In the genomic region with DNA sequence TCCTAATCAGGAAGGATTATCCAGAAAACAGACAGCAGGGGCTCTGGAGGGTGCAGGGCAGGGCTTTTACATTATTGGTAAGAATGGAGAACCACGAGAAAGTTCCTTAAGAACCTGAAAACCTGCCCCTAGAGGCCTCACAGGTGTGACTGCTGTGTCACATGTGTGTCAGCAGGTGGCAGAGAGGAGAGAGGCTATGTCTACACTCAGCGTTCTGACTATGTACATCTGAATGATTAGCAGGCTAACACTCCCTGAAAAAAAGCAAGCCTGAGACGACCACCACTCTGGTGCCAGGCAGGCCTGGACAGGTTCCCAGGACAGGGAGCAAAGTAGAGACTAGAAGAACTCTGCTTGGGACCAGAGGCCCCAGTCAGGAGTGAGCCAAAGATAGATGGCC, we compare ENCODE assay signal across 13 mouse cellular contexts. TPM values are rescaled to one million over a fixed set of nuclear protein-coding genes. Genes with fewer than 3 reads are reported as not detected.
A peak's percentile ranks its signal among the peaks of the same experiment; 100 is the strongest.
DNase-seq lines count a peak whose midpoint lies in the region; ATAC-seq and TF ChIP-seq lines count a peak whose summit lies in the region.
"Had no signal": no experiment of that assay in that cellular context is flagged by ENCODE, and none has a peak within 500 bp of the region (broad histone marks: within the 10 kb centered on the region; RNA-seq: fewer than 3 reads in every experiment).

No protein-coding gene starts in this region.

- TF ChIP-seq CTCF in ES-Bruce4 (IDR thresholded peaks at IDR 0.05; ENCODE audit: low read depth, low read length), result peak; percentile 27
- TF ChIP-seq CTCF in stomach, postnatal 0 days (IDR thresholded peaks at IDR 0.05; ENCODE audit: low read depth), result peak; percentile 77

- no peaks in the 10 kb centered on the region for H3K27me3 ChIP-seq in intestine, embryonic 14.5 days (replicated peaks; ENCODE audit: control insufficient read depth, insufficient read depth, low read length)
- H3K27me3 ChIP-seq in intestine, embryonic 15.5 days (replicated peaks), result no peaks in the 10 kb centered on the region
- H3K27me3 ChIP-seq in ES-Bruce4 (ENCODE audit: control insufficient read depth, insufficient read depth, low read length, poor library complexity, severe bottlenecking), result no peaks in the 10 kb centered on the region
- H3K27me3 ChIP-seq in stomach, postnatal 0 days (ENCODE audit: control insufficient read depth, insufficient read depth, low read length), result no peaks in the 10 kb centered on the region
- no peaks in the 10 kb centered on the region for H3K27me3 ChIP-seq in hindbrain, embryonic 11.5 days (ENCODE audit: control insufficient read depth, insufficient read depth, low read length)
- H3K27me3 ChIP-seq: midbrain, embryonic 12.5 days had no signal

- H3K36me3 ChIP-seq in intestine, embryonic 14.5 days (ENCODE audit: control insufficient read depth, insufficient read depth, low read length), result no peaks in the 10 kb centered on the region
- no peaks in the 10 kb centered on the region for H3K36me3 ChIP-seq in intestine, embryonic 15.5 days
- no peaks in the 10 kb centered on the region for H3K36me3 ChIP-seq in ES-Bruce4 (ENCODE audit: control insufficient read depth, insufficient read depth, low read length, poor library complexity, severe bottlenecking)
- H3K36me3 ChIP-seq in stomach, postnatal 0 days (ENCODE audit: control insufficient read depth, insufficient read depth, low read length), result no peaks in the 10 kb centered on the region
- H3K36me3 ChIP-seq in hindbrain, embryonic 11.5 days (ENCODE audit: control insufficient read depth, insufficient read depth, low read length), result no peaks in the 10 kb centered on the region
- H3K36me3 ChIP-seq: midbrain, embryonic 12.5 days had no signal

- H3K9me3 ChIP-seq in intestine, embryonic 14.5 days (ENCODE audit: control insufficient read depth, low read length), result no peaks in the 10 kb centered on the region
- no peaks in the 10 kb centered on the region for H3K9me3 ChIP-seq in intestine, embryonic 15.5 days
- H3K9me3 ChIP-seq in ES-Bruce4 (replicated peaks; ENCODE audit: control insufficient read depth, insufficient read depth, low read length, poor library complexity, severe bottlenecking), result no peaks in the 10 kb centered on the region
- no peaks in the 10 kb centered on the region for H3K9me3 ChIP-seq in stomach, postnatal 0 days (ENCODE audit: control insufficient read depth, low read length)
- no peaks in the 10 kb centered on the region for H3K9me3 ChIP-seq in hindbrain, embryonic 11.5 days (ENCODE audit: control insufficient read depth, low read length)
- H3K9me3 ChIP-seq: midbrain, embryonic 12.5 days had no signal

- TF ChIP-seq EP300 in ES-Bruce4 (IDR thresholded peaks at IDR 0.05; ENCODE audit: insufficient read depth, low read depth, low read length), result no peak
- no peak for TF ChIP-seq EP300 in stomach, postnatal 0 days (optimal IDR thresholded peaks at IDR 0.05)

- no peak overlapping the region for H3K9ac ChIP-seq in intestine, embryonic 14.5 days (ENCODE audit: low read length)
- H3K9ac ChIP-seq in intestine, embryonic 15.5 days, result no peak overlapping the region
- no peak overlapping the region for H3K9ac ChIP-seq in ES-Bruce4 (ENCODE audit: low read depth, poor library complexity, severe bottlenecking)
- H3K9ac ChIP-seq in stomach, postnatal 0 days (ENCODE audit: low read length), result no peak overlapping the region
- H3K9ac ChIP-seq in hindbrain, embryonic 11.5 days (ENCODE audit: low read depth, low read length), result no peak overlapping the region
- H3K9ac ChIP-seq: midbrain, embryonic 12.5 days had no signal

- no peaks in the 10 kb centered on the region for H3K4me1 ChIP-seq in intestine, embryonic 14.5 days (replicated peaks; ENCODE audit: control insufficient read depth, insufficient read depth, low read length)
- no peaks in the 10 kb centered on the region for H3K4me1 ChIP-seq in intestine, embryonic 15.5 days (replicated peaks)
- H3K4me1 ChIP-seq in ES-Bruce4 (ENCODE audit: control insufficient read depth, insufficient read depth, low read length), result no peaks in the 10 kb centered on the region
- H3K4me1 ChIP-seq in stomach, postnatal 0 days (replicated peaks; ENCODE audit: control insufficient read depth, insufficient read depth), result no peaks in the 10 kb centered on the region
- H3K4me1 ChIP-seq in hindbrain, embryonic 11.5 days (replicated peaks; ENCODE audit: control insufficient read depth, insufficient read depth, low read length), result no peaks in the 10 kb centered on the region
- H3K4me1 ChIP-seq: midbrain, embryonic 12.5 days had no signal

- 31% methylated on average over 3 of the region's 3 CpGs for WGBS in intestine, embryonic 14.5 days
- 32% methylated on average over 3 of the region's 3 CpGs for WGBS in intestine, embryonic 15.5 days
- 33% methylated on average over 3 of the region's 3 CpGs for WGBS in stomach, postnatal 0 days
- WGBS in hindbrain, embryonic 11.5 days, result 47% methylated on average over 3 of the region's 3 CpGs

- no peak for TF ChIP-seq POLR2A in ES-Bruce4 (IDR thresholded peaks at IDR 0.05; ENCODE audit: insufficient read depth, low read length)

- H3K27ac ChIP-seq in intestine, embryonic 14.5 days (ENCODE audit: low read depth), result no peak overlapping the region
- no peak overlapping the region for H3K27ac ChIP-seq in intestine, embryonic 15.5 days
- no peak overlapping the region for H3K27ac ChIP-seq in ES-Bruce4 (ENCODE audit: insufficient read depth, low read length)
- no peak overlapping the region for H3K27ac ChIP-seq in stomach, postnatal 0 days (replicated peaks)
- H3K27ac ChIP-seq in hindbrain, embryonic 11.5 days (ENCODE audit: low read depth, low read length), result no peak overlapping the region
- H3K27ac ChIP-seq: midbrain, embryonic 12.5 days had no signal

- peak; percentile 51 for DNase-seq in intestine, embryonic 14.5 days (ENCODE audit: low spot score)
- peak; percentile 11 to 35 for DNase-seq in kidney, adult 8-10 months
- DNase-seq in stomach, postnatal 0 days (ENCODE audit: low spot score), result peak; percentile 44
- no peak for DNase-seq in Muller cell, postnatal 12 days (ENCODE audit: inconsistent ontology term)
- DNase-seq in layer of hippocampus, adult 18-20 months (ENCODE audit: low spot score in 2 of 2), result no peak
- DNase-seq in hindbrain, embryonic 11.5 days (ENCODE audit: low spot score), result no peak
- DNase-seq: cerebellum, adult 11-12 months had no signal

- H3K4me2 ChIP-seq in intestine, embryonic 14.5 days (ENCODE audit: low read length), result no peak overlapping the region
- no peak overlapping the region for H3K4me2 ChIP-seq in intestine, embryonic 15.5 days (replicated peaks)
- H3K4me2 ChIP-seq in stomach, postnatal 0 days (replicated peaks; ENCODE audit: low read depth), result no peak overlapping the region
- no peak overlapping the region for H3K4me2 ChIP-seq in hindbrain, embryonic 11.5 days (replicated peaks; ENCODE audit: low read depth, low read length)
- H3K4me2 ChIP-seq: midbrain, embryonic 12.5 days had no signal

- ATAC-seq in intestine, embryonic 14.5 days (replicated peaks; ENCODE audit: low FRiP score, low TSS enrichment, low read depth), result no peak
- no peak for ATAC-seq in intestine, embryonic 15.5 days
- peak; percentile 51 for ATAC-seq in stomach, postnatal 0 days (ENCODE audit: low FRiP score, low TSS enrichment)
- ATAC-seq in hindbrain, embryonic 11.5 days (ENCODE audit: low FRiP score), result no peak

- H3K4me3 ChIP-seq in intestine, embryonic 14.5 days (ENCODE audit: low read depth, low read length), result no peak overlapping the region
- H3K4me3 ChIP-seq in intestine, embryonic 15.5 days (replicated peaks), result no peak overlapping the region
- no peak overlapping the region for H3K4me3 ChIP-seq in ES-Bruce4 (ENCODE audit: low read depth, low read length)
- H3K4me3 ChIP-seq in stomach, postnatal 0 days (ENCODE audit: low read depth, low read length), result no peak overlapping the region
- no peak overlapping the region for H3K4me3 ChIP-seq in hindbrain, embryonic 11.5 days (ENCODE audit: low read depth, low read length)
- H3K4me3 ChIP-seq: erythroblast, embryonic 14.5 days; midbrain, embryonic 12.5 days had no signal

RNA-seq across cellular contexts. Expression of a gene that starts 23.8 kb away (rescaled TPM):
- not detected in 2 replicates for polyA plus RNA-seq in intestine, embryonic 14.5 days (2014; fragmentation: Nextera tagmentation; extraction: Ambion mirVana)
- polyA plus RNA-seq in intestine, embryonic 15.5 days (2015; fragmentation: Nextera tagmentation; extraction: Ambion mirVana), result not detected in 2 replicates
- not detected in 2 replicates for polyA plus RNA-seq in ES-Bruce4 (2011; ENCODE audit: insufficient read depth, insufficient read length, low read depth, missing spikeins)
- 0.12 TPM in 1 of 2 replicates, not detected in the other for polyA plus RNA-seq in stomach, postnatal 0 days (2015; fragmentation: Nextera tagmentation; extraction: Ambion mirVana)
- not detected for total RNA-seq in layer of hippocampus, adult 18-20 months (2021)
- not detected in 2 replicates for polyA plus RNA-seq in hindbrain, embryonic 11.5 days (2014; fragmentation: Nextera tagmentation; extraction: Ambion mirVana)
- total RNA-seq: left cerebral cortex, postnatal 25 days had no signal
- polyA plus RNA-seq: erythroblast, embryonic 14.5 days; heart, embryonic 14.5 days; midbrain, embryonic 12.5 days had no signal

RNA-seq across cellular contexts. Expression of a gene that starts 49.3 kb away (rescaled TPM):
- polyA plus RNA-seq in intestine, embryonic 14.5 days (2014; fragmentation: Nextera tagmentation; extraction: Ambion mirVana), result 40.3 and 43.6 TPM in 2 replicates
- polyA plus RNA-seq in intestine, embryonic 15.5 days (2015; fragmentation: Nextera tagmentation; extraction: Ambion mirVana), result 33.8 and 37.1 TPM in 2 replicates
- 20.4 and 23.1 TPM in 2 replicates for polyA plus RNA-seq in ES-Bruce4 (2011; ENCODE audit: insufficient read depth, insufficient read length, low read depth, missing spikeins)
- polyA plus RNA-seq in stomach, postnatal 0 days (2015; fragmentation: Nextera tagmentation; extraction: Ambion mirVana), result 16.4 and 18.3 TPM in 2 replicates
- 10 to 100 TPM; 28.9 to 30.3 TPM for total RNA-seq in layer of hippocampus, adult 18-20 months (2021)
- polyA plus RNA-seq in hindbrain, embryonic 11.5 days (2014; fragmentation: Nextera tagmentation; extraction: Ambion mirVana), result 48.1 and 51.1 TPM in 2 replicates

Comparison
In these comparisons a context has a peak if more than half of its experiments do, and no peak if none do; other contexts are left out.
1. DNase-seq: peak in intestine, embryonic 14.5 days (single experiment), kidney, adult 8-10 months (2 of 2) and stomach, postnatal 0 days (single experiment); none in Muller cell, postnatal 12 days (single experiment), layer of hippocampus, adult 18-20 months (0 of 2) and hindbrain, embryonic 11.5 days (single experiment).